Mouse (Mus musculus) kidney, embryonic 14.5 days (tissue): ENCODE measurements around the gene Exoc4. TPM values are rescaled to one million over a fixed set of nuclear protein-coding genes. Genes with fewer than 3 reads are reported as not detected.

Source experiments
- ATAC-seq: fragments of 200-750 bp; cut with Nextera tagmentation; 2 replicates; pipeline ENCODE4 v1.8.0; 2017; ENCODE audit warnings: moderate number of reproducible peaks, mild to moderate bottlenecking, moderate TSS enrichment, moderate library complexity; ENCODE audit not compliant: low FRiP score, low TSS enrichment
- H3K27ac ChIP-seq: fragments of 300-500 bp; sonication (generic); 2 replicates; pipeline ENCODE4 v1.5.1; 2014; ENCODE audit warnings: low read depth, mild to moderate bottlenecking, low read length, moderate library complexity, mixed read lengths
- H3K27me3 ChIP-seq: fragments of 300-500 bp; sonication (generic); 2 replicates; pipeline ENCODE4 v1.6.1; 2014; ENCODE audit warnings: mild to moderate bottlenecking, low read length; ENCODE audit not compliant: control insufficient read depth, insufficient read depth
- H3K36me3 ChIP-seq: fragments of 300-500 bp; sonication (generic); 2 replicates; pipeline ENCODE4 v1.6.1; 2014; ENCODE audit warnings: low read length, mixed read lengths; ENCODE audit not compliant: control insufficient read depth, insufficient read depth
- H3K4me1 ChIP-seq: fragments of 300-500 bp; sonication (generic); 2 replicates; pipeline ENCODE4 v1.6.1; 2014; ENCODE audit warnings: low read length, mixed read lengths; ENCODE audit not compliant: control insufficient read depth, insufficient read depth
- H3K4me2 ChIP-seq: fragments of 300-500 bp; sonication (generic); replicated peaks from 2 replicates; pipeline ENCODE4 v1.6.1; 2014; ENCODE audit warnings: low read depth, mild to moderate bottlenecking, low read length
- H3K4me3 ChIP-seq: fragments of 300-500 bp; sonication (generic); 2 replicates; pipeline ENCODE4 v1.5.1; 2014; ENCODE audit warnings: mild to moderate bottlenecking, low read length
- H3K9ac ChIP-seq: fragments of 300-500 bp; sonication (generic); 2 replicates; pipeline ENCODE4 v1.6.1; 2014; ENCODE audit warnings: low read depth, mild to moderate bottlenecking, low read length, moderate library complexity
- H3K9me3 ChIP-seq: fragments of 300-500 bp; sonication (generic); 2 replicates; pipeline ENCODE4 v1.6.1; 2016; ENCODE audit warnings: low read length; ENCODE audit not compliant: control insufficient read depth
- WGBS: fragments of 180-500 bp; shearing (Covaris S2); extraction: QIAGEN DNeasy Blood & Tissue Kit; methylation state at CpG from one replicate; pipeline ENCODE4 v1.1.7; 2014; 5-methylcytosine and 5-hydroxymethylcytosine counted together
- polyA plus RNA-seq: library from polyadenylated mRNA; unstranded; fragments of >200 nt; fragmentation: Nextera tagmentation; extraction: Ambion mirVana; gene quantifications from 2 replicates; pipeline ENCODE4 v1.2.1, GENCODE M21; 2014

Exoc4 gene
- polyA plus RNA-seq, 1 experiment from 2014 or later = 31.5 TPM

DNA sequence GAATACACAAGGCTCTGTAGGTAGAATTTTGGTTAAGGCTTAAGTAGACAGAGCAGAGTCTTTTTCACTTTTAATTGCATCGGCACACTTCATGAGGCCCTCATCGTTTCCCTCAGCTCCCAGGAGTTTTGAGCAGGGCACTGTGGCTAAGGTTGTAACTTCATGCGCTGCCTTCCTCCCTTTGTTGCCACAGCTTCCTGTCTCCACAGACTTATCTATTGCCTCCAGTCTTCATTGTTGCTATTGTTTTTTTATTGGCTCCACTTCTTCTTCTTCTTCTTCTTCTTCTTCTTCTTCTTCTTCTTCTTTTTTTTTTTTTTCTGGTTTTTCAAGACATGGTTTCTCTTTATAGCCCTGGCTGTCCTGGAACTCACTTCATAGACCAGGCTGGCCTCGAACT, 327.1 kb downstream of the Exoc4 start:
- Histone ChIP-seq H3K36me3 (no peaks in the 10 kb centered on the region), H3K9ac (no peak overlapping the region), H3K9me3 (no peaks in the 10 kb centered on the region), H3K4me2 (no peak overlapping the region), H3K27me3 (no peaks in the 10 kb centered on the region), H3K27ac (no peak overlapping the region), H3K4me1 (no peaks in the 10 kb centered on the region), H3K4me3 (no peak overlapping the region)
- 87% methylated on average over 4 of the region's 4 CpGs for WGBS
- ATAC-seq = no peak

DNA sequence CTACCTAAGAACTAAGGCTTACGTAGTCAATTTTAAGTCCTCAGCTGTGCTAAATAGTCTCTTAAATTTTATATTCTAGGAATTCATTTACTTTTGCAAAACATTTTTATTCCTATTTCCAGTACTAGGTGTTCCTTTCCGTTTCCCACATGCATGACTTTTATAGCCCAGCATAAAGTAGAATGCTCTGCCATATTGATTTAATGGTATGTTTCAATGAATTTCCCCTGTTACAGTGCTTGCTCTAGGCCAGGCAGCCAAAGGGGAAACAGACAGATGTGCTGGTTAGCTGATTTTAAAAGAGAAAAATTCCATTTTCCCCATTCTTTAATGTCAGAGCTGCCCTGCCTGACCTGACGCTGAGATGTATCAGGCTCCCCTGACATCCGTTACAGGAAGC, 359.6 kb downstream of the Exoc4 start:
- Histone ChIP-seq H3K36me3 (no peaks in the 10 kb centered on the region), H3K4me3 (no peak overlapping the region), H3K27me3 (no peaks in the 10 kb centered on the region), H3K4me2 (no peak overlapping the region), H3K9me3 (no peaks in the 10 kb centered on the region), H3K4me1 (no peaks in the 10 kb centered on the region), H3K27ac (no peak overlapping the region), H3K9ac (no peak overlapping the region)
- 72% methylated on average over 4 of the region's 4 CpGs for WGBS
- no peak for ATAC-seq

DNA sequence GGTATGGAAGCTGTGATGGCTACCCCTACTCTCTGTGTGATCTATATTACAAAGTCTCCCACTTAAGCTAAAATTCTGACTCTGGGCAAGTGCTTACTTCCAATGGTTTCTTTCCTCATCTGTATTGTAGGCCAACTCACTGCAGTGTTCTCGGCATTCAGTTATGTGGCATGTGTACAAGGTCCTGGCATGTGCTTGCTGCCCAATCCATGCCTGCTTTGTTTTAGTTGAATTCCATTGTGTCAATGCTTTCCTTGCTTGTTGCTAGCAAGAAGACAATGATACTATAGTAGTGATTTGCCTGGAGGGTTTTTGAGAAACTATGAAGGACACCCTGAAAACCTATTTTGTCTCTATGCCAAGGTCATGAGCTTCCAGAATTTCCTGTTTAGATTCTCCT, 365.1 kb downstream of the Exoc4 start:
- no peak for ATAC-seq
- H3K27ac ChIP-seq = no peak overlapping the region
- H3K4me3 ChIP-seq = no peak overlapping the region
- no peak overlapping the region for H3K9ac ChIP-seq
- no peaks in the 10 kb centered on the region for H3K4me1 ChIP-seq
- no peaks in the 10 kb centered on the region for H3K9me3 ChIP-seq
- H3K4me2 ChIP-seq = no peak overlapping the region
- 89% methylated on average over 1 of the region's 1 CpGs for WGBS
- no peaks in the 10 kb centered on the region for H3K27me3 ChIP-seq
- H3K36me3 ChIP-seq = no peaks in the 10 kb centered on the region

DNA sequence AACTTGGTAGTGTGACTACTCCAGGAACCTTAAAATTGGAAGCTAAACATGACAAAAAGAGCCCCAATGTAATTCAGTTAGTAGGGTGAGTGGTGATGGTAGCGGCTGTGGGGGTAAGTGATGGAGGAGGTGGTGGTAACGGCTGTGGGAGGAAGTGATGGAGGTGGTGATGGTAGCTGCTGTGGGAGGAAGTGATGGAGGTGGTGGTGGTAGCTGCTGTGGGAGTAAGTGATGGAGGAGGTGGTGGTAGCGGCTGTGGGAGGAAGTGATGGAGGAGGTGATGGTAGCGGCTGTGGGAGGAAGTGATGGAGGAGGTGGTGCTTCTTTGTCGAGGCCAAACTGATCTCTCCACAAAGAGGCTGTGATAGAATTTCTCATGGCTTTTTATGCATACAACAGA, 369.7 kb downstream of the Exoc4 start:
- no peaks in the 10 kb centered on the region for H3K36me3 ChIP-seq
- no peak overlapping the region for H3K4me2 ChIP-seq
- no peak overlapping the region for H3K4me3 ChIP-seq
- H3K9ac ChIP-seq = no peak overlapping the region
- ATAC-seq = no peak
- no peaks in the 10 kb centered on the region for H3K4me1 ChIP-seq
- WGBS = 88% methylated on average over 5 of the region's 5 CpGs
- H3K27me3 ChIP-seq = no peaks in the 10 kb centered on the region
- no peak overlapping the region for H3K27ac ChIP-seq
- H3K9me3 ChIP-seq = no peaks in the 10 kb centered on the region

DNA sequence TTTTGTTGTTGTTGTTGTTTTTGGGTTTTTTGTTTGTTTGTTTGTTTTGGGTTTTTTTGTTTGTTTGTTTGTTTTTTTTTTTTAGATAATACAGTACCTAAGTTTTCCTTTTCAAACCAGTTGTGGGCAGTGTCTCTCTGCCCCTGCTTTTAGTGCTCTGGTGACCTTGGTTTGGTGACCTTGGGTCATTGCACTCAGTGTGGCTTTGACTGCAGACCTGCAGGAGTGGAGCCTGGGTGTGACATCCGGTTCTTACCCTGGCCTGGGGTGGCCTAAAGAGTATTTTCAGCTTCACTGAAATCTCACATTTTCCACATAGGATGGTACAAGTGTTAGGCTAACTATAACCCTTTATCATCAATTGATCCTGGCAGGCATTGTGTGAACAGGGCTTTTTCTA, 371.8 kb downstream of the Exoc4 start:
- no peak for ATAC-seq
- Histone ChIP-seq H3K9me3 (no peaks in the 10 kb centered on the region), H3K4me1 (no peaks in the 10 kb centered on the region), H3K9ac (no peak overlapping the region), H3K27me3 (no peaks in the 10 kb centered on the region), H3K4me3 (no peak overlapping the region), H3K4me2 (no peak overlapping the region), H3K27ac (no peak overlapping the region), H3K36me3 (no peaks in the 10 kb centered on the region)
- WGBS = 35% methylated on average over 1 of the region's 1 CpGs

DNA sequence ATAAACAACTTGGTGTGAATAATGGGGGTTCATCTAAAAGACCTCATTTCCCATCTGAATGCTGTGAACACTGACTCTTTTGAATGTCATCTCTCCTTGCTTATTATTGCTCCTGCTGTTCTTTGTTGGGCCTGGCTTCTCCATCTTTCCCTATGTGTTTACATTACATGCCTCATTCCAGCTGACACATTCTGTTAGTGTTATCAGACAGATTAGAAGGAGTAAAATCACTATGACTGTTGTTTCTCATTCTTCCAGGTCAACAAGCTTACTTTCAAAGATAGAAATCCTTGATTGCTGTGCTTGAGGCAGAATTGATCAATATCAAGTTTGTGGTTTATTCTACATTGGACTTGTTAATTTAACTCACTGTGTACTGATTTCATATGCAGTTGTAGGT, 377.0 kb downstream of the Exoc4 start:
- H3K9me3 ChIP-seq = peaks cover 5% of the 10 kb centered on the region; the same call in 1 of the 2 replicates
- ATAC-seq = no peak
- H3K9ac ChIP-seq = no peak overlapping the region
- H3K4me3 ChIP-seq = no peak overlapping the region
- no peaks in the 10 kb centered on the region for H3K36me3 ChIP-seq
- H3K27ac ChIP-seq = no peak overlapping the region
- no peaks in the 10 kb centered on the region for H3K27me3 ChIP-seq
- H3K4me2 ChIP-seq = no peak overlapping the region
- H3K4me1 ChIP-seq = no peaks in the 10 kb centered on the region

DNA sequence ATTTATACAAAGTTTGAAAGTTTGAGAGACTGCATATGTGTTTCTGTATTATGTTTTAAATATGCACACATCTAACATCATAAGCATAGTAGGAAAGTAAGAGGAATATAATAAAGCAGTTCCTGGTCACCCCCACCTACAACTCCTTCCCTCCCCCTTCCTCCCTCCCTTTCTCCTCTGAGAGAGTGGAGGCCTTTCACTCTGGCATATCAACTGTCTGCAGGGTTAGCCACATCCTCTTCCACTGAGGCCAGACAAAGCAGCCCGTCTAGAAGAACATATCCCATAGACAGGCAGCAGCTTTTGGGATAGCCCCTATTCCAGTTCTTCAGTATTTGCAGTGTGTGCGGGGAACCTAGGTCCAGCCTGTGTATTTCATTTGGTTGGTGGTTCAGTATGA, 382.2 kb downstream of the Exoc4 start:
- 90% methylated on average over 2 of the region's 2 CpGs for WGBS

DNA sequence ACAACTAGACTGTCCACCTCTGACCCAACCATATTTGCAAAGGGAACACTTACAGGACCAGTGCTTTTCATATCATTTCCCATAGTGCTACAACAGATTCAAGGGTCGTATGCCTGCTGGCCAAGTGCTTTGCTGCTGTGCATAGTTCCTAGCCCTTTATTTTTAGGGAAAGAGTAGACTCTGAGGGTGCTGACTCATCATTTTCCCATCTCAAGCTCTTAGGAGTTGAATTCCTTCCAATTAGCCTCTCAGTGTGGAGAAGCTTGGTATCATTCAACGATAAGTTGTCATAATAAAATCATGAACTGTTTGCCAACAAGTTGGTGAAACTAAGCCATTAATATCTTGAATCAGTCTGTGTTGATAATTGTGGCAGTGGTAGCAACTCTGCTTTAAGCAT, 388.3 kb downstream of the Exoc4 start:
- Histone ChIP-seq H3K27me3 (no peaks in the 10 kb centered on the region), H3K4me1 (no peaks in the 10 kb centered on the region), H3K4me3 (no peak overlapping the region), H3K4me2 (no peak overlapping the region), H3K36me3 (no peaks in the 10 kb centered on the region), H3K9ac (no peak overlapping the region), H3K27ac (no peak overlapping the region), H3K9me3 (no peaks in the 10 kb centered on the region)
- WGBS = 79% methylated on average over 2 of the region's 2 CpGs
- ATAC-seq = no peak

More for the DNA sequence above, 382.2 kb downstream of the Exoc4 start:
- Histone ChIP-seq H3K9ac (no peak overlapping the region), H3K36me3 (no peaks in the 10 kb centered on the region), H3K27me3 (no peaks in the 10 kb centered on the region), H3K9me3 (peaks cover 5% of the 10 kb centered on the region; the same call in 1 of the 2 replicates), H3K4me1 (no peaks in the 10 kb centered on the region), H3K4me3 (no peak overlapping the region), H3K27ac (no peak overlapping the region), H3K4me2 (no peak overlapping the region)
- ATAC-seq = no peak

DNA sequence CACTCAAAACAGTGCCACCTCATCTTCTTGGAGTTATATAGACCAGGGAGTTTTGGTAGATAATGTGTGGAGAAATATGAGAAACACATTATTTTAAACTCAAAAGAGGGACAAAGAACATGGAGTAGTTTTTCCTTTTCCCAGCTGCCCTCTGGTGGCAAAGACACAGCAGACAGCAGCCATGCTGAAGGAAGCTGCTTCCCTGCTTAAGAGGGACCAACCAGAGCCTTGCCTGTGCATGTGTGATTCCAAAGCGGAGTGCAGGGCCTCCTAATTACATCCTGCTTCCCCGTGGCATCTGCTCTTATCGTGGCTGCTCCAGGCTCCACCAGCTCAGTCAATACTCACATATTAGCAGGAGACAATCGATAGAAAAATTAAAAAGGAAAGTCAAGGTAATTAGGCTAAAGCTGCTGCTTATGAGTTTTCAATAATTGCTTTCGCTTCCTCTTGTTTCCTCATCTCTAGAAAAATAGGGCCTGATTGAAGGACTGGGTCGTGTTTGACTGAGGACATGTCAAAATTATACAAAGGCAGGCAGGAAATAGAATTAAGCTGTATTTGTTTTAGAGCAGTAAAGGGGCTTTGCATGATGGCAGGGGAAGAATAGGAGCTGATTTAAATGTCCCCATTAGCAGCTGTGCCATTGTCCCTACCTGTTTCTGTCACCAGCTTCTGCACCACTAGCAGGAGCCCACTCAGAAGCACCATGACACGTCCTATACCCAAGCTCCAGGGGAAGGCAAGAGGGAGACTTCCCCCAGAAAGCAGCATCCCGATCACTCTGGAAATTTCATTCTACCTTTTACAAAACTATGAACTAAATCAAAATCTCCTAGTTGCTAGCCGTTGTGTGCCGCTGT, 433.1 kb downstream of the Exoc4 start:
- Histone ChIP-seq H3K4me3 (no peak overlapping the region), H3K27ac (no peak overlapping the region), H3K9ac (no peak overlapping the region), H3K27me3 (no peaks in the 10 kb centered on the region), H3K4me2 (no peak overlapping the region), H3K4me1 (no peaks in the 10 kb centered on the region), H3K36me3 (no peaks in the 10 kb centered on the region), H3K9me3 (no peaks in the 10 kb centered on the region)
- no peak for ATAC-seq
- WGBS = 55% methylated on average over 10 of the region's 10 CpGs
